8 mouse cellular contexts compared by ENCODE assay signal in the genomic region with DNA sequence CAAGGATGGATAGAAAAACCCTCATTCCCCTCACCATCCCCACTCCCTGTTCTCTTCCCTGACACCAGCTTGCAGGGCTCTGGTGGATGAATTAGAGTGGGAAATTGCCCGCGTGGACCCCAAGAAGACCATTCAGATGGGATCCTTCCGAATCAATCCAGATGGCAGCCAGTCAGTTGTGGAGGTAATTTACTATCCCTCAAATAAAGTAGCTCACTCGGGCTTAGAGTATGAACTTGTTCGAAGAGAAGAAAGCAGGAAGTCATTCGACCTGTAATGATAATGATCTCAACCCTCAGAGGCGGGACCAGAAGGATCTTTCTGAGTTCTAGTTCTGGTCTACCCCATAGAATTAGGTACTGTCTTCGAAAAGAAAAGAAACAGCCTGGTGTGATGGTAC. TPM values are rescaled to one million over a fixed set of nuclear protein-coding genes. Genes with fewer than 3 reads are reported as not detected.
DNase-seq lines count a peak whose midpoint lies in the region; ATAC-seq and TF ChIP-seq lines count a peak whose summit lies in the region.
"Had no signal": no experiment of that assay in that cellular context is flagged by ENCODE, and none has a peak within 500 bp of the region (broad histone marks: within the 10 kb centered on the region; RNA-seq: fewer than 3 reads in every experiment).

No protein-coding gene starts in this region.

- WGBS in thymus, adult 2 months: 30% methylated on average over 8 of the region's 8 CpGs
- 88% methylated on average over 8 of the region's 8 CpGs for WGBS in forebrain, embryonic 12.5 days
- 57% methylated on average over 8 of the region's 8 CpGs for WGBS in liver, embryonic 11.5 days
- 61% methylated on average over 8 of the region's 8 CpGs for WGBS in stomach, postnatal 0 days

- ATAC-seq in forebrain, embryonic 12.5 days (ENCODE audit: low FRiP score): no peak
- ATAC-seq in liver, embryonic 11.5 days (replicated peaks; ENCODE audit: low FRiP score): no peak
- ATAC-seq in stomach, postnatal 0 days (ENCODE audit: low FRiP score, low TSS enrichment): no peak

- H3K36me3 ChIP-seq in thymus, adult 2 months (ENCODE audit: control insufficient read depth, insufficient read depth, low read length): peaks cover 39% of the 10 kb centered on the region
- peaks cover 63% of the 10 kb centered on the region for H3K36me3 ChIP-seq in forebrain, embryonic 12.5 days (replicated peaks)
- peaks cover 41% of the 10 kb centered on the region for H3K36me3 ChIP-seq in liver, embryonic 11.5 days (ENCODE audit: control insufficient read depth, insufficient read depth, low read length)
- peaks cover 24% of the 10 kb centered on the region for H3K36me3 ChIP-seq in stomach, postnatal 0 days (ENCODE audit: control insufficient read depth, insufficient read depth, low read length)

- H3K4me2 ChIP-seq in forebrain, embryonic 12.5 days: peak overlapping the region; percentile 75
- peak overlapping the region; percentile 97 for H3K4me2 ChIP-seq in liver, embryonic 11.5 days
- peak overlapping the region; percentile 82 for H3K4me2 ChIP-seq in stomach, postnatal 0 days (replicated peaks; ENCODE audit: low read depth)

- peak overlapping the region; percentile 92 for H3K9ac ChIP-seq in forebrain, embryonic 12.5 days
- H3K9ac ChIP-seq in liver, embryonic 11.5 days (ENCODE audit: low read depth, low read length): peak overlapping the region; percentile 99
- peak overlapping the region; percentile 98 for H3K9ac ChIP-seq in stomach, postnatal 0 days (ENCODE audit: low read length)

- no peak for TF ChIP-seq CTCF in thymus, adult 2 months (IDR thresholded peaks at IDR 0.05; ENCODE audit: borderline replicate concordance, control insufficient read depth, extremely low read depth, insufficient read depth, low read length, poor library complexity)
- TF ChIP-seq CTCF in stomach, postnatal 0 days (IDR thresholded peaks at IDR 0.05; ENCODE audit: low read depth): no peak

- DNase-seq in thymus, adult 2 months: no peak
- DNase-seq in thymus, postnatal 4 days: no peak
- no peak for DNase-seq in liver, embryonic 11.5 days (ENCODE audit: low spot score)
- no peak for DNase-seq in stomach, postnatal 0 days (ENCODE audit: low spot score)
- no peak for DNase-seq in adipocyte (ENCODE audit: low spot score)
- no peak for DNase-seq in frontal cortex, postnatal 14 days (ENCODE audit: low spot score in 2 of 2)
- DNase-seq: cerebellum, adult 8-10 months had no signal

- no peak for TF ChIP-seq POLR2A in thymus, adult 2 months (IDR thresholded peaks at IDR 0.05; ENCODE audit: control insufficient read depth, extremely low read depth, insufficient read depth, low read length, poor library complexity)

- H3K4me1 ChIP-seq in thymus, adult 2 months (replicated peaks; ENCODE audit: control insufficient read depth, insufficient read depth, low read length): peaks cover 7% of the 10 kb centered on the region
- H3K4me1 ChIP-seq in forebrain, embryonic 12.5 days: peaks cover 19% of the 10 kb centered on the region
- H3K4me1 ChIP-seq in liver, embryonic 11.5 days (replicated peaks; ENCODE audit: control insufficient read depth, insufficient read depth, low read length): peaks cover 17% of the 10 kb centered on the region
- H3K4me1 ChIP-seq in stomach, postnatal 0 days (replicated peaks; ENCODE audit: control insufficient read depth, insufficient read depth): peaks cover 4% of the 10 kb centered on the region; the same call in 1 of the 2 replicates

- H3K27me3 ChIP-seq in thymus, adult 2 months (ENCODE audit: control insufficient read depth, insufficient read depth, low read length): no peaks in the 10 kb centered on the region; the same call in 1 of the 2 replicates
- H3K27me3 ChIP-seq in forebrain, embryonic 12.5 days: no peaks in the 10 kb centered on the region
- no peaks in the 10 kb centered on the region for H3K27me3 ChIP-seq in liver, embryonic 11.5 days (replicated peaks; ENCODE audit: control insufficient read depth, insufficient read depth, low read length)
- H3K27me3 ChIP-seq in stomach, postnatal 0 days (ENCODE audit: control insufficient read depth, insufficient read depth, low read length): no peaks in the 10 kb centered on the region

- TF ChIP-seq EP300 in stomach, postnatal 0 days (optimal IDR thresholded peaks at IDR 0.05): no peak

- peak overlapping the region; percentile 60 for H3K27ac ChIP-seq in thymus, adult 2 months (ENCODE audit: control insufficient read depth, insufficient read depth, low read length)
- 0 out of 2 replicates have a peak overlapping the region, but pooled peaks have one; percentile 95 for H3K27ac ChIP-seq in forebrain, embryonic 12.5 days
- peak overlapping the region; percentile 94; the same call in 1 of the 2 replicates for H3K27ac ChIP-seq in liver, embryonic 11.5 days (ENCODE audit: low read depth, low read length)
- peak overlapping the region; percentile 97 for H3K27ac ChIP-seq in stomach, postnatal 0 days (replicated peaks)

- peak overlapping the region; percentile 95 for H3K4me3 ChIP-seq in thymus, adult 2 months (ENCODE audit: control insufficient read depth, insufficient read depth, low read length)
- peak overlapping the region; percentile 69 for H3K4me3 ChIP-seq in forebrain, embryonic 12.5 days (replicated peaks)
- peak overlapping the region; percentile 93 for H3K4me3 ChIP-seq in liver, embryonic 11.5 days (ENCODE audit: low read depth, low read length)
- peak overlapping the region; percentile 76 for H3K4me3 ChIP-seq in stomach, postnatal 0 days (ENCODE audit: low read depth, low read length)

- no peaks in the 10 kb centered on the region for H3K9me3 ChIP-seq in forebrain, embryonic 12.5 days
- H3K9me3 ChIP-seq in liver, embryonic 11.5 days (ENCODE audit: control insufficient read depth, low read length): no peaks in the 10 kb centered on the region
- no peaks in the 10 kb centered on the region for H3K9me3 ChIP-seq in stomach, postnatal 0 days (ENCODE audit: control insufficient read depth, low read length)

RNA-seq across cellular contexts. Expression of a gene that starts 1.3 kb away (rescaled TPM):
- 34.3 and 41.7 TPM in 2 replicates for polyA plus RNA-seq in thymus, adult 2 months (2012; rRNA removed)
- polyA plus RNA-seq in forebrain, embryonic 12.5 days (2016; fragmentation: Nextera tagmentation; extraction: Ambion mirVana): 200 and 212 TPM in 2 replicates
- polyA plus RNA-seq in liver, embryonic 11.5 days (2014; fragmentation: Nextera tagmentation; extraction: Ambion mirVana): 195 and 221 TPM in 2 replicates
- polyA plus RNA-seq in stomach, postnatal 0 days (2015; fragmentation: Nextera tagmentation; extraction: Ambion mirVana): 214 and 218 TPM in 2 replicates

RNA-seq across cellular contexts. Expression of a gene that starts 14.0 kb away (rescaled TPM):
- polyA plus RNA-seq in thymus, adult 2 months (2012; rRNA removed): 215 and 225 TPM in 2 replicates
- polyA plus RNA-seq in forebrain, embryonic 12.5 days (2016; fragmentation: Nextera tagmentation; extraction: Ambion mirVana): 221 and 235 TPM in 2 replicates
- polyA plus RNA-seq in liver, embryonic 11.5 days (2014; fragmentation: Nextera tagmentation; extraction: Ambion mirVana): 255 and 280 TPM in 2 replicates
- polyA plus RNA-seq in stomach, postnatal 0 days (2015; fragmentation: Nextera tagmentation; extraction: Ambion mirVana): 152 and 158 TPM in 2 replicates

RNA-seq across cellular contexts. Expression of a gene that starts 20.4 kb away (rescaled TPM):
- polyA plus RNA-seq in thymus, adult 2 months (2012; rRNA removed): 67.5 and 68.4 TPM in 2 replicates
- 40.2 and 42.2 TPM in 2 replicates for polyA plus RNA-seq in forebrain, embryonic 12.5 days (2016; fragmentation: Nextera tagmentation; extraction: Ambion mirVana)
- polyA plus RNA-seq in liver, embryonic 11.5 days (2014; fragmentation: Nextera tagmentation; extraction: Ambion mirVana): 27.8 and 29.9 TPM in 2 replicates
- 12.6 and 14.1 TPM in 2 replicates for polyA plus RNA-seq in stomach, postnatal 0 days (2015; fragmentation: Nextera tagmentation; extraction: Ambion mirVana)

RNA-seq across cellular contexts. Expression of a gene that starts 25.0 kb away (rescaled TPM):
- 2.0 and 2.5 TPM in 2 replicates for polyA plus RNA-seq in thymus, adult 2 months (2012; rRNA removed)
- not detected in 2 replicates for polyA plus RNA-seq in forebrain, embryonic 12.5 days (2016; fragmentation: Nextera tagmentation; extraction: Ambion mirVana)
- 0.12 and 0.22 TPM in 2 replicates for polyA plus RNA-seq in liver, embryonic 11.5 days (2014; fragmentation: Nextera tagmentation; extraction: Ambion mirVana)
- 0.33 and 0.35 TPM in 2 replicates for polyA plus RNA-seq in stomach, postnatal 0 days (2015; fragmentation: Nextera tagmentation; extraction: Ambion mirVana)

RNA-seq across cellular contexts. Expression of a gene that starts 45.3 kb away (rescaled TPM):
- polyA plus RNA-seq in thymus, adult 2 months (2012; rRNA removed): 62.9 and 71.7 TPM in 2 replicates
- 24.2 and 25.5 TPM in 2 replicates for polyA plus RNA-seq in forebrain, embryonic 12.5 days (2016; fragmentation: Nextera tagmentation; extraction: Ambion mirVana)
- 8.4 and 10.5 TPM in 2 replicates for polyA plus RNA-seq in liver, embryonic 11.5 days (2014; fragmentation: Nextera tagmentation; extraction: Ambion mirVana)
- polyA plus RNA-seq in stomach, postnatal 0 days (2015; fragmentation: Nextera tagmentation; extraction: Ambion mirVana): 12.9 and 13.8 TPM in 2 replicates
